Mouse (Mus musculus) midbrain, embryonic 12.5 days (tissue): ENCODE measurements around the gene Lrrc47. TPM values are rescaled to one million over a fixed set of nuclear protein-coding genes. Genes with fewer than 3 reads are reported as not detected.

Source experiments
- ATAC-seq: fragments of 200-750 bp; cut with Nextera tagmentation; 2 replicates; pipeline ENCODE4 v1.8.0; 2017; ENCODE audit warnings: low read depth, moderate TSS enrichment, moderate library complexity; ENCODE audit not compliant: low FRiP score
- H3K27ac ChIP-seq: fragments of 300-500 bp; sonication (generic); replicated peaks from 2 replicates; pipeline ENCODE4 v1.5.1; 2016; ENCODE audit warnings: mild to moderate bottlenecking
- H3K27me3 ChIP-seq: fragments of 300-500 bp; sonication (generic); 2 replicates; pipeline ENCODE4 v1.6.1; 2016; ENCODE audit warnings: mild to moderate bottlenecking
- H3K36me3 ChIP-seq: fragments of 300-500 bp; sonication (generic); 2 replicates; pipeline ENCODE4 v1.6.1; 2016
- H3K4me1 ChIP-seq: fragments of 300-500 bp; sonication (generic); 2 replicates; pipeline ENCODE4 v1.6.1; 2016
- H3K4me2 ChIP-seq: fragments of 300-500 bp; sonication (generic); replicated peaks from 2 replicates; pipeline ENCODE4 v1.6.1; 2016; ENCODE audit warnings: mild to moderate bottlenecking, moderate library complexity
- H3K4me3 ChIP-seq: fragments of 300-500 bp; sonication (generic); 2 replicates; pipeline ENCODE4 v1.5.1; 2016; ENCODE audit warnings: mild to moderate bottlenecking
- H3K9ac ChIP-seq: fragments of 300-500 bp; sonication (generic); replicated peaks from 2 replicates; pipeline ENCODE4 v1.6.1; 2016; ENCODE audit warnings: mild to moderate bottlenecking, moderate library complexity
- H3K9me3 ChIP-seq: fragments of 300-500 bp; sonication (generic); 2 replicates; pipeline ENCODE4 v1.6.1; 2016; ENCODE audit warnings: mild to moderate bottlenecking
- WGBS: fragments of 180-500 bp; shearing (Covaris S2); methylation state at CpG from one replicate; pipeline ENCODE4 v1.1.7; 2016; 5-methylcytosine and 5-hydroxymethylcytosine counted together
- polyA plus RNA-seq: library from polyadenylated mRNA; unstranded; fragments of >200 nt; fragmentation: Nextera tagmentation; extraction: Ambion mirVana; gene quantifications from 2 replicates; pipeline ENCODE4 v1.2.1, GENCODE M21; 2016

Lrrc47 gene
- polyA plus RNA-seq: 31.4 and 34.8 TPM in 2 replicates

DNA sequence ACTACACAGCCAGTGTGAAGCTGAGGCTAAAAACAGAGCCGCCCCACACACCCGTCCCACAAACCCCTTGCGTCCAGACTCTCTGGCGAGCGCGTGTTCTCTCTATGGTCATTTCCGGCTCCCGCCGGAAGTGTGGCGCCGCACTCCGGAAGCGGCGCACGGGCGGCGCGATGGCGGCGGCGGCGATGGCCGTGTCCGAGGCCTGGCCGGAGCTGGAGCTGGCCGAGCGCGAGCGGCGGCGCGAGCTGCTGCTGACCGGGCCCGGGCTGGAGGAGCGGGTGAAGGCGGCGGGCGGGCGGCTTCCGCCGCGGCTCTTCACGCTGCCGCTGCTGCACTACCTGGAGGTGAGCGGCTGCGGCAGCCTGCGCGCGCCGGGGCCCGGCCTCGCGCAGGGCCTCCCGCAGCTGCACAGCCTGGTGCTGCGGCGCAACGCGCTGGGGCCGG lies at the start of gene Lrrc47:
Lrrc47 (plus strand) TSS at position 86 of the 444 bp plus-strand sequence.
- ATAC-seq: peak; percentile 95
- peaks cover 24% of the 10 kb centered on the region for H3K4me1 ChIP-seq
- peak within 1 kb of the TSS; percentile 100 for H3K4me3 ChIP-seq
- no peaks in the 10 kb centered on the region for H3K9me3 ChIP-seq
- peak within 1 kb of the TSS; percentile 98 for H3K9ac ChIP-seq
- peaks cover 42% of the 10 kb centered on the region for H3K36me3 ChIP-seq
- 0% methylated on average over 54 of the region's 59 CpGs for WGBS
- no peaks in the 10 kb centered on the region for H3K27me3 ChIP-seq
- peak within 1 kb of the TSS; percentile 61 for H3K27ac ChIP-seq
- peak within 1 kb of the TSS; percentile 100 for H3K4me2 ChIP-seq

DNA sequence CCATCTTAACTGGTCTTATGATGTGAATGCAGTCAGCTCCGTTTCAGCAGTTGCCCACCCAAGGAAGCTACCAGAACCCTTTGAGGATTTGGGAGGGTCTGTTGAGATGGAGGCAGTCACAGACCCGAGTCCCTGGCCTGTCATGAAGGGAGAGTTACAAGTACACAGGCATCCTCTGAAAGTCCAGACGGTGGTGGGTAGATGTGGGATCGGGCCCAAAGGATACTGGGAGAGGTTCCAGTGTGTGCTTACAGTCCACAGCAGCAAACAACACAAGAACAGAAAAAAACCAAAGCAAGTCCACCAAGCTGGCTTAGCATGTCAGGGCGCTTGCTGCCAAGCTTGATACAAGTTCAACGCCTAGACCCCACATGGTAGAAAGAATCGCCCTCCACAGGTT lies 48.9 kb upstream of the Lrrc47 start:
- no peaks in the 10 kb centered on the region for H3K27me3 ChIP-seq
- no peaks in the 10 kb centered on the region for H3K9me3 ChIP-seq
- ATAC-seq: no peak
- H3K4me2 ChIP-seq: no peak overlapping the region
- peaks cover 15% of the 10 kb centered on the region for H3K4me1 ChIP-seq
- H3K36me3 ChIP-seq: peaks cover 65% of the 10 kb centered on the region
- no peak overlapping the region; the same call in 1 of the 2 replicates for H3K9ac ChIP-seq
- 84% methylated on average over 7 of the region's 7 CpGs for WGBS
- no peak overlapping the region for H3K4me3 ChIP-seq
- H3K27ac ChIP-seq: no peak overlapping the region

DNA sequence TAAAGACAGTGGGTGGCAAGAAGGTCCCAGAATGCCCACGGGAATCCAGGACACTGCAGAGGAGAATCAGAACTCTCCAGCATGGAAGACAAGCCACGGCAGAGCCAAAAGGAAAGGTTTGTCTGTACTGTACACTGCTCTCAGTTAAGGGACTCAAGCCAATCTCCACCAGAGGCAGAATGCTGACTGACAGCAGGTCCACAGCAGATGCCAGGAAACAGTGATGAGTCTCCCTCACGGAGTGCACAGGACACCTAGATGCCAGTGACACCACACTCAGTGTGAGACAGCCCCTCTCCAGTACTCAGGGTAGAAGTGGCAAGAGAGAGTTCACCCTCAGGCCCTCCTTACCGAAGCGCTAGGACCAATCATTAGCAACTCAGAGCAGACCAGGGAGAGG lies 44.9 kb upstream of the Lrrc47 start:
- H3K9ac ChIP-seq: no peak overlapping the region
- H3K4me3 ChIP-seq: no peak overlapping the region
- ATAC-seq: no peak
- peaks cover 73% of the 10 kb centered on the region for H3K36me3 ChIP-seq
- 89% methylated on average over 5 of the region's 5 CpGs for WGBS
- no peaks in the 10 kb centered on the region for H3K9me3 ChIP-seq
- no peak overlapping the region for H3K4me2 ChIP-seq
- no peak overlapping the region for H3K27ac ChIP-seq
- H3K4me1 ChIP-seq: no peaks in the 10 kb centered on the region
- no peaks in the 10 kb centered on the region for H3K27me3 ChIP-seq

- H3K36me3 ChIP-seq: peaks cover 65% of the 10 kb centered on the region
- no peak overlapping the region for H3K4me2 ChIP-seq
- H3K27me3 ChIP-seq: no peaks in the 10 kb centered on the region
- H3K27ac ChIP-seq: no peak overlapping the region
- ATAC-seq: no peak
- H3K4me1 ChIP-seq: no peaks in the 10 kb centered on the region
- H3K4me3 ChIP-seq: no peak overlapping the region
- H3K9me3 ChIP-seq: no peaks in the 10 kb centered on the region
- H3K9ac ChIP-seq: no peak overlapping the region
- WGBS: 89% methylated on average over 2 of the region's 2 CpGs
These were observed 44.0 kb upstream of the Lrrc47 start for GRCm38 (mm10) chr4:153967556-153967955.

- no peak overlapping the region for H3K4me3 ChIP-seq
- no peak overlapping the region for H3K4me2 ChIP-seq
- ATAC-seq: no peak
- WGBS: 82% methylated on average over 2 of the region's 2 CpGs
- no peaks in the 10 kb centered on the region for H3K4me1 ChIP-seq
- H3K27ac ChIP-seq: no peak overlapping the region
- no peaks in the 10 kb centered on the region for H3K27me3 ChIP-seq
- H3K9ac ChIP-seq: no peak overlapping the region
- no peaks in the 10 kb centered on the region for H3K9me3 ChIP-seq
- peaks cover 59% of the 10 kb centered on the region for H3K36me3 ChIP-seq
These were observed 43.5 kb upstream of the Lrrc47 start for GRCm38 (mm10) chr4:153968063-153968462.

DNA sequence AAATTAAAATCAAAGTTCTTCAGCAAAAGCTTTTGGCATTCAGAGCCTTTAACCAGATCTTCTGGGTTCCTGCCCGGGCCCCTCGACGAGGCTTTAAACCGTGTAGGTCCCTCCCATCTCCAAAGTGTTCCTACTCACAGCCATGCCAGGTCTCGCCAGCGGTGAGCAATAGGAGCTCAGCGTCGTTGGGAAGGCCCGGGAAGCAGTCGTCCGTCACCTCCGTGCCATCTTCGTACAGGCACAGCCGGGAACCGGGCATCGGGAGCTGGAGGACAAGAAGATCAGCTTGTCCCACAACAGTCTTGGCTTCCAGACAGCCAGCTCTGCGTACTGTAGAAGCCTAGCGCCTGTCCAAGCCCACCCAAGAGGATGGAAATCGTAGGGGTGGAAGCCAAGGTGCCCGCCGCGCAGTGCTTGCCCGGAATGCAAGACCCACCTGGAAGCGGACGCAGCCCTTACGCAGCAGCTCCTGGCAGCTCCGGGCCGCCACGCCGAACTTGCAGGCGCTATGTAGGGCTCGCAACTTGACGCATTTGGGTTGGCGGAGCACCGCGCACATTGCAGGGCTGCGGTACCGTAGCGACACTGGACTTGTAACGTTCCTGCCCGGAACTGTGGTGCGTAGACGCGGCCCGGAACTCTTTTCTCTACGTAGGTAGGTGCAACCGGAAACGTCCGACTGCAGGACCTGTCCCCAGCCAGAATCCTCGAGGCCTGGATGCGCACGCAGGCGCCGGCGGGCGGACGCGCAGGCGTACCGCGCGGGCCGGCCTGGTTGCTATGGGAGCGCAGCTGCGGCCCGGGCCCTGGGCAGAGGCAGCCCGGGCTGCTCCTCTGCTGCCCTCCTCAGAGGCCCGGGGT lies 36.9 kb upstream of the Lrrc47 start, which contains the start of the genes Dffb and Cep104:
Dffb (minus strand) TSS at position 696 of the 861 bp plus-strand sequence.
Cep104 (plus strand) TSS at position 764 of the 861 bp plus-strand sequence.
- peak within 1 kb of the TSS; percentile 77 for H3K27ac ChIP-seq
- peak; percentile 98 for ATAC-seq
- H3K27me3 ChIP-seq: no peaks in the 10 kb centered on the region
- WGBS: 2% methylated on average over 68 of the region's 68 CpGs
- H3K4me1 ChIP-seq: peaks cover 22% of the 10 kb centered on the region
- H3K9me3 ChIP-seq: no peaks in the 10 kb centered on the region
- peak within 1 kb of the TSS; percentile 89 for H3K9ac ChIP-seq
- H3K4me3 ChIP-seq: peak within 1 kb of the TSS; percentile 94
- peak within 1 kb of the TSS; percentile 97 for H3K4me2 ChIP-seq
- peaks cover 32% of the 10 kb centered on the region for H3K36me3 ChIP-seq

DNA sequence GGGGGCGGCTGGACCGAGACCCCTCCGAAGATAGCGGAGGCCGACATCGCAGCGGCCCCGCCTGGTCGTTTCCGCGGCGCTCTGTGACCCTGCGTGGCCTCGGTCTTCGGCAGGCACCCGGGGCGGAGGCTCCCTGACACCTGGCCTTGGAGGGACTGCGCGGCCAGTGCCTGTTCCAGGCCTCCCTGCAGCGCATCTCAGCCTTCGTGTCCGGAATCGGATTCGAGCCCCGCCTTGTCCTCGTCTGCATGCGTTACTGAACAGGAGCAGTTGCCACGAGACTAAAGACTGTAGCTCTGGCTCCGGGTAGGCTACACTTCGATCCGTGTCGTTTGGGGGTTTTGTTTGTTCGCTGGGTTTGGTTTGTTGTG lies 36.3 kb upstream of the Lrrc47 start:
- Histone ChIP-seq H3K4me2 (peak overlapping the region; percentile 97), H3K9me3 (no peaks in the 10 kb centered on the region), H3K27me3 (no peaks in the 10 kb centered on the region), H3K4me3 (peak overlapping the region; percentile 94), H3K36me3 (peaks cover 33% of the 10 kb centered on the region), H3K27ac (peak overlapping the region; percentile 77), H3K9ac (peak overlapping the region; percentile 89), H3K4me1 (peaks cover 22% of the 10 kb centered on the region)
- WGBS: under 1% methylated on average over 31 of the region's 33 CpGs
- ATAC-seq: peak; percentile 76

DNA sequence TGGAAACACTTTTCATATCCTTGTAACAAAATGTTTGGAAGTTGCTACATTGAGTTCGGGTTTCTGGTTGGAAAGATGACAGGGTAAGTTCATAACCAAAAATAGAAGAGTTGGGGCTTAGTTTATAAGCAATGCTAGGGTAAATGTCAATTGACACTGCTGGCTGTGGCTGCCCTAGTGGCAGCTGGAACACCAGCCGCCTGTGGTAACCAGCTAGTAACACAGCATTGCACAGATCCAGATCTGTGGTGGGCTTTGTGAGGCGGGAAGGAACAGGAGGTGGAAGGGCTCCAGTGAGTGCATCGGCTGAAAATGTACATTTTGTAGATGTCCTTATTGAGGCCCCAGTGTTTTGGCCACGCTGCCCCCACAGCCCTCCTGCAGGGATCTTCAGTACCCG lies 35.8 kb upstream of the Lrrc47 start:
- Histone ChIP-seq H3K4me3 (peak overlapping the region; percentile 94), H3K4me1 (peaks cover 22% of the 10 kb centered on the region), H3K4me2 (peak overlapping the region; percentile 97), H3K36me3 (peaks cover 33% of the 10 kb centered on the region), H3K9me3 (no peaks in the 10 kb centered on the region), H3K27me3 (no peaks in the 10 kb centered on the region), H3K9ac (peak overlapping the region; percentile 89), H3K27ac (no peak overlapping the region)
- 39% methylated on average over 6 of the region's 6 CpGs for WGBS
- no peak for ATAC-seq

- ATAC-seq: no peak
- Histone ChIP-seq H3K4me1 (peaks cover 13% of the 10 kb centered on the region), H3K4me2 (no peak overlapping the region), H3K27ac (no peak overlapping the region), H3K9me3 (no peaks in the 10 kb centered on the region), H3K4me3 (no peak overlapping the region), H3K36me3 (peaks cover 58% of the 10 kb centered on the region), H3K9ac (no peak overlapping the region), H3K27me3 (no peaks in the 10 kb centered on the region)
- WGBS: 90% methylated on average over 10 of the region's 10 CpGs
These were observed 32.3 kb upstream of the Lrrc47 start for GRCm38 (mm10) chr4:153979243-153979642.

DNA sequence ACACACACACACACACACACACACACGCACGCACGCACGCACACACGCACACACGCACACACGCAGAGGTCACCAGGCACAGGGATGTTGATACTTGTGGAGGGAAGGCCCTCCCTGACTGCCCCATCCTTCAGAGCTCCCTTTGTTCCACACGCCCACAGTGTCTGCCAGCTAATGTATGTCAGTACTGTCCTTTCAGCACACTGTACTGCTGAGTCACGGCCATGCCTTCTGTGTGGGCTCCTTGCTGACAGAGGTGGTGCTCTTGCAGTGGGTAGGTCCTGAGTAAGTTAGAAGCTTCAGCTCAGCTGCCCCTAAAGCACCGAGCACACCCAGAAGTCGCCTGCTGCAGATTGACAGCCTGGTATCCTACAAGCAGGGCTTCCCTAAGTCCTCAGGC lies 31.1 kb upstream of the Lrrc47 start:
- H3K27ac ChIP-seq: no peak overlapping the region
- peaks cover 70% of the 10 kb centered on the region for H3K36me3 ChIP-seq
- no peak overlapping the region for H3K4me2 ChIP-seq
- H3K4me3 ChIP-seq: no peak overlapping the region
- WGBS: 92% methylated on average over 11 of the region's 11 CpGs
- no peaks in the 10 kb centered on the region for H3K9me3 ChIP-seq
- peaks cover 11% of the 10 kb centered on the region for H3K4me1 ChIP-seq
- no peaks in the 10 kb centered on the region for H3K27me3 ChIP-seq
- ATAC-seq: no peak
- H3K9ac ChIP-seq: no peak overlapping the region

GRCm38 (mm10) chr4:153992715-153993114 lies 18.8 kb upstream of the Lrrc47 start:
- 92% methylated on average over 10 of the region's 10 CpGs for WGBS
- Histone ChIP-seq H3K4me2 (no peak overlapping the region), H3K27ac (no peak overlapping the region), H3K36me3 (peaks cover 97% of the 10 kb centered on the region), H3K9me3 (no peaks in the 10 kb centered on the region), H3K27me3 (no peaks in the 10 kb centered on the region), H3K4me3 (no peak overlapping the region), H3K4me1 (no peaks in the 10 kb centered on the region), H3K9ac (no peak overlapping the region)
- no peak for ATAC-seq

GRCm38 (mm10) chr4:153993505-153993904 lies 18.0 kb upstream of the Lrrc47 start:
- no peaks in the 10 kb centered on the region for H3K27me3 ChIP-seq
- 89% methylated on average over 8 of the region's 8 CpGs for WGBS
- H3K4me1 ChIP-seq: no peaks in the 10 kb centered on the region
- no peak for ATAC-seq
- no peak overlapping the region for H3K27ac ChIP-seq
- H3K4me3 ChIP-seq: no peak overlapping the region
- no peaks in the 10 kb centered on the region for H3K9me3 ChIP-seq
- peaks cover 97% of the 10 kb centered on the region for H3K36me3 ChIP-seq
- no peak overlapping the region for H3K9ac ChIP-seq
- H3K4me2 ChIP-seq: no peak overlapping the region
